Mouse (Mus musculus): ENCODE measurements around the gene Tacc2.

The Tacc2 gene

DNA sequence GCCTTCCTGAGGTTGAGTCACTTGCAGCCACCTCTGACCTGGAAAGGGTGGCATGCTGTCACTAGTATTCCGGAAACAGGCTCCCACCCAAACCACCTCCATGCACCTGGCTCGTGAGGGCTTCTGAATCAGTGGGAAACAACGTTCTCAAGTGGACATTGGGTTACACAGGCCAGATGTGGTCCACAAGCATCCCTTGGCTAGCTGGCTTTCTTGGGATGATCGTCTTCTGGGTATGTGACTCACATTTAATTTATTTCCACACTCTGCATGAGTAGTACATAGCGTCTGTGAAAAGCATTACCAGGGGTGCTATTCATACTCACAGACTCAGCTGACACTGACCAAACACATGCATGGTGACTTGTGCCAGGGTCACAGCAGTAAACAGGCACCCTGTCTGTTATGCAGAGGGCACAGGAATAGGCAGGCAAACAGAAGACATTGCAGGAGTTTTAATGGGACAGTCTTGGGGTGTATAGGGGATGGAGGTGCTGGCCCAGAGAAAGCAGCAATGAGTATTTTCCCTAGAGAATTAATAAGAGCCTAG, 205.3 kb downstream of the Tacc2 start:
- no peak for DNase-seq

DNA sequence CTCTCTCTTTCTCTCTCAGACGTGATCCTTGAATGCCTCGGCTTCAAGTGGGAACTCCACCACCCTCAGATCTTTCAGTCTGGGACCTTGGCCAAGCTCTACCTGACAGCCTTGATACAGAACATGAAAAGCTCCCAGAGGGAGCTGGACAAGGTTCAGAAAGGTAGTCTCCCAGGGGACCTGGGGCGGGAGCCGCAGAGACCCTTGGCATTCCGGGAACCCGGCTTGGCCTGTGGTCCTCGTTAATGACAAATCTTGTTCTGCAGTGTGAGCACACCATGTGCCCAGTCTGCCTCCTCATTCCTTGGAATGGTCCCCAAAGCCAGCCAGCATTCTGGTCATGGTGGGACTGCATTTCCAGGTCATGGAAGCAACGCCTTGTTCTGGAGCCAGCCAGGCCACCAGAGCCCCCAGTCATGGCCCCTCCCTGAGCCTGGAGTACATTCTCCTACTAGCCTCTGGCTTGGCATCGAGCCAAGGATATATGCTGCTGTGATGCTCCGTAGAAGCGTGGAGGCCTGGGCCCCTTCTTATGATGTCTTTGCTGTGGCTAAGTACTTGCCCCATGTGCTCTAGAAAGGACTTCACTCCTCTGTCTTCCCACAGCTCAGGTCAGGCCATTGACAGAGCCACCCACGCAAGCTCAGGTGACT, 208.8 kb downstream of the Tacc2 start:
- no peak for DNase-seq

GRCm38 (mm10) chr7:130786708-130787107, 209.5 kb downstream of the Tacc2 start:
- DNase-seq = no peak

DNA sequence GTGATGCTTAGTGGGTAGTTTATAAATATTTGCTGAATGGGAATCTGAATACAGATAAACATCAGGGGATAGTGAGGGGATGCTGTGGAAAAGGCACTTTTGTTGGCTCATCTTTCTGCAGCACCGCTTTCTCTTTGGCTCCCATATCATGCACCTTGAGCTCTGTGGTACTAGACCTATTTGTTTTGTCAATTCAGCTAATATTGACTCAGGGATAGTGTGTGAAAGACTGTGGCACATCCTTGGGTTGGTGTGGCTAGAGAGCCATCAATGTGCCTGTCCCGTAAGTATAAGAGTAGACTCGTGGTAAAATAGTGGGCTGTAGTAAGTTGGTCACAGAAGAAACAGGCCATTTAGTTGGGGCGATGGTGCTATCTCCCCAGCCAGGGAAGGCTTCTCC, 210.3 kb downstream of the Tacc2 start:
- no peak for DNase-seq

GRCm38 (mm10) chr7:130788950-130789349, 211.7 kb downstream of the Tacc2 start:
- no peak for DNase-seq

- no peak for DNase-seq
Measured at GRCm38 (mm10) chr7:130789456-130789855, 212.2 kb downstream of the Tacc2 start.

DNA sequence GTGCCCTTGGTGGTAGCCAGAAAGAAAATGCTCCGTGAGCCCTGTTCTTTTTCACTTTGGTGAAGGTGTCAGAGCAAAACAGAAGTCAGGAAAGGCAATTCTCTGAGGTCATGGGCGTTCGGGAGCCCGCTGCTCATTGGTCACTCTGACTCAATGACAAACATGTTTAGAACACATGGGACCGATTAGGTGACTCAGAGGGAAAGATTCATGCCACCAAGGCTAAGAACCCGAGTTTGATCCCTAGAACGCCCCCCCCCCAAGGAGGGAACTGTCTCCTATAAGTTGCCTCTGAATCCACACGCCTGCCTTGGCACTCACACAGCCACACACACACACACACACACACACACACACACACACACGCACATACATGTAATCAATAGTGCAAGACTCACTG, 216.4 kb downstream of the Tacc2 start:
- DNase-seq = no peak

- DNase-seq = peak; percentile 41
Measured at GRCm38 (mm10) chr7:130796786-130797185, 219.5 kb downstream of the Tacc2 start.

GRCm38 (mm10) chr7:130797524-130797923, 220.3 kb downstream of the Tacc2 start:
- DNase-seq = no peak

DNA sequence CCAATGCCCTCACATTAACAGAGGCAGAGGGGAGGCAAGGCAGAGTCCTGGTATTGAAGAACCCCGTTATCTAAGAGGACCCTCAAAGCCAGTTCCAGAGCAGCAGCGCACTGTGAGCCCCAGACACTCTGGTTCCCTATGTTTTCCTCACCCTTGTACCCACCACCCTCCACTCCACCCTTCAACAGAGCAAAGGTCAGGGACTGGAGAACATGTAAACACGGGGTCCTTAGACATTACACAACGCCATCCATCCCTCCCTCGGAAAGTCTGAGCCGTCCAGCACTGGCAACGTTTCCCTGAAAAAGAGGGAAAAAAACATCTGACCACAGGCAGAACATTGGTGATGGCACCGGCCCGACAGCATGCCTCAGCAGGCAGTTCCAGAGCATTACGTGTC, 222.2 kb downstream of the Tacc2 start:
- DNase-seq = no peak

DNA sequence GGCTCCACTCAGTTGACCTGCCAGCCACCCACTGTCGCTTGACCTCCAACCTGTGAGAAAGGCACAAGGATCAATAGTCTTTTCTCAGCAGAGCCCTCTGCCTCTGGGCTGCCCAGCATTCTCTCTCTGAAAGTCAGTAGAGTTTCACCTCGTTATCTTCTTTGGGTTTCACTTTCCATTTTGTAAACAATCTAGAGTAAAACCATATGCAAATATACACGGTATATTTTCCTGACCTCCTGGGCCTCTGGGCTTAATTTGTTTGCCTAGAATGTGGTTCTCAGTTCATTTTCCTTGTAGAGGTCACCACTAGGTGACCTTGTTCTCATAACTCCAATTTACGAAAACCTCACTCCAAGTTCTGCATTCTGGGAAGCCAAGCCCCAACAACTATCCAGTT, 223.4 kb downstream of the Tacc2 start:
- no peak for DNase-seq

GRCm38 (mm10) chr7:130801811-130802210, 224.6 kb downstream of the Tacc2 start:
- DNase-seq = no peak

DNA sequence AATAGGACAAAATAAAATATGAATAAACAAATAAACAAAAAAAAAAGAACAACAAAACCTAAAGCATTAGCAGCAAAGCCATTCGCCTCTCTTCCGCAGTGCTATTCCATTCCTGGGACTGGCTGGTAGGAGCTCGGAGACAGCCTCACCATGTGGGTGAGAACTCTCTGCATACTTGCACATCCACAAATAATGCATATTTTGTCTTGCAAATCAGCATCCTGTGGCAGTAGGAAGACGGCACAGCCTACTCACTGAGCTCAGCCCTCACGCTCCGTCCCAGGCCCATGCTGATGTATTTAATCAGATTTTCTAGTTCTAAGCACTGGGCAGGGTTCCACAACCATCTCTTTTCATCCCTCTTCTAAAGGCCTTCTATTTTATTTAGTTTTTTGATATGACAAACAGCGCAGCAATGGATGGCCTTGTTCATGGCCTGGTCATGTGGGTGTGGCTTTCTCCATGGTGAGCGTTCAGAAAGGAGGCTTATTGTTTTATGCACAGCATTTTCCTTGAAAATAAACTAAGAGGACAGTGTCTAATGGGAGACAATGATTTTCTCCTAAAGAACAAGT, 226.1 kb downstream of the Tacc2 start:
- no peak for DNase-seq

DNA sequence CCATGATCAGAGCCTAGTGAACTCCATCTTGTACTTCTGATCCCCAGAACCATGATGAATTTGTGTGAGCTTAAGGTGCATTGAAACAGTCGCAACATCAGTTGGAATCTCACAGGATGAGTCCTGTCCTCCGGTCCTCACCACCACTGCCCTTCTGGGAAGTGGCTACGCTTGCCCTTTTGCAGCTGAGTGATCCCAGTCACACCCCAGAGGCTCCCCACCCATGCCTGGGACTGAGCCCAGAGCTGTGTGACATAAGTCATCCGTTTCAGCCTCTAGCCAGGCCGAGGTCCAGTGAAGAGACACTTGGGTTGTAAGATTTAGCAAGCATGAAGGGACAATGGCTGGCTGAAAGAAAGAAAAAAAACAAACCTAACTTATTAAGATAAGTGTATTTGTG, 227.8 kb downstream of the Tacc2 start:
- no peak for DNase-seq

- no peak for DNase-seq
Measured at GRCm38 (mm10) chr7:130807749-130808148, 230.5 kb downstream of the Tacc2 start.

DNA sequence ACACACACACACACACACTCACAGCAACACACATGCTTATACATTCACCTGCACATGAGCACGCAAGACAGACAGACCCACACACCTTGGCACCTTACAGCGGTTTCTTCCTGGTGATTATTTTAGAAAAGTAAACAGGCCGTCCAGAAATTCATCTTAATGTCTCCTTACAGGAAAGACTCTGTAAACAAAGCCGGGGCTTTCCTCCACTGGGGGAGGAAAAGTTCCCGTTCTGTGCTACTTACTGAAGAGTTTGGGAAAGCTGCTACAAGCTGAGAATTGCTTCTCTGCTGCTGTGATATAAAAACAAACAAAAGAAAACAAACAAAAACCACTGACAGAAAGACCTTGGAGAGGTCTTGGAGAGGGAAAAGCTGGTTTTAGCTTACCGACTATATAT, 231.5 kb downstream of the Tacc2 start:
- DNase-seq = no peak

- DNase-seq = no peak
Measured at GRCm38 (mm10) chr7:130810238-130810637, 233.0 kb downstream of the Tacc2 start.

- DNase-seq = no peak
Measured at GRCm38 (mm10) chr7:130812407-130812806, 235.2 kb downstream of the Tacc2 start.

Data from thymus, postnatal 14 days (tissue).